Mouse (Mus musculus) olfactory bulb, adult 2 months (tissue): Measurements from ENCODE around the gene Dpf3.

Source experiments
- CTCF ChIP-seq: fragments of 200-500 bp; IDR thresholded peaks from 2 replicates; pipeline ENCODE4 v1.5.1; 2012; ENCODE audit warnings: low read depth, mild to moderate bottlenecking, low read length, moderate library complexity; ENCODE audit not compliant: insufficient read depth
- POLR2A ChIP-seq: fragments of 200-500 bp; IDR thresholded peaks from 2 replicates; pipeline ENCODE4 v1.6.1; 2012; ENCODE audit warnings: mild to moderate bottlenecking, low read depth, low read length, moderate library complexity; ENCODE audit not compliant: insufficient read depth

GRCm38 (mm10) chr12:83427601-83428000, 59.9 kb downstream of the Dpf3 start:
- TF ChIP-seq POLR2A, result no peak
- TF ChIP-seq CTCF, result no peak
